Mouse (Mus musculus) erythroblast, embryonic 14.5 days (primary cell): ENCODE data around the gene Pum1.

ENCODE experiments used
- GATA1 ChIP-seq: IDR thresholded peaks from 2 replicates; pipeline ENCODE4 v1.6.1; 2012; ENCODE audit warnings: low read length, inconsistent platforms, mixed read lengths
- TAL1 ChIP-seq: IDR thresholded peaks from 3 replicates; pipeline ENCODE4 v1.6.1; 2012; ENCODE audit warnings: low read length, inconsistent platforms, mixed read lengths

- no peak for TF ChIP-seq GATA1
- TF ChIP-seq TAL1, result no peak
Observed at GRCm38 (mm10) chr4:130804771-130805361, 141.7 kb downstream of the Pum1 start.
